Mouse (Mus musculus): ENCODE measurements around the gene Tvp23a. TPM values are rescaled to one million over a fixed set of nuclear protein-coding genes. Genes with fewer than 3 reads are reported as not detected.
A peak's percentile ranks its signal among the peaks of the same experiment; 100 is the strongest.

Gene Tvp23a
- total RNA-seq, 2 experiments from 2014 or later = 0.69 to 0.80 TPM

GRCm38 (mm10) chr16:10460188-10460587 is 13.0 kb upstream of the Tvp23a start:
- intact Hi-C loops (cut with DNase I; ENCODE audit: low total_unique reads) = no loop called here
- DNase-seq = no peak

- intact Hi-C loops (cut with DNase I; ENCODE audit: low total_unique reads) = no loop called here
- DNase-seq = no peak
Observed at GRCm38 (mm10) chr16:10454583-10454974, 7.4 kb upstream of the Tvp23a start.

- intact Hi-C loops (cut with DNase I; ENCODE audit: low total_unique reads) = no loop called here
- no peak for DNase-seq
Observed at GRCm38 (mm10) chr16:10453872-10454582, 6.9 kb upstream of the Tvp23a start.

GRCm38 (mm10) chr16:10452445-10452896 is 5.3 kb upstream of the Tvp23a start:
- intact Hi-C loops (cut with DNase I; ENCODE audit: low total_unique reads) = no loop called here
- DNase-seq = peak; percentile 67

GRCm38 (mm10) chr16:10451906-10452305 is 4.7 kb upstream of the Tvp23a start:
- no peak for DNase-seq
- intact Hi-C loops (cut with DNase I; ENCODE audit: low total_unique reads) = no loop called here

GRCm38 (mm10) chr16:10448931-10449330 is 1.8 kb upstream of the Tvp23a start:
- DNase-seq = no peak
- intact Hi-C loops (cut with DNase I; ENCODE audit: low total_unique reads) = no loop called here

- no peak for DNase-seq
- intact Hi-C loops (cut with DNase I; ENCODE audit: low total_unique reads) = no loop called here
Observed at GRCm38 (mm10) chr16:10447781-10448180, 619 bp upstream of the Tvp23a start.

- intact Hi-C loops (cut with DNase I; ENCODE audit: low total_unique reads) = no loop called here
- no peak for DNase-seq
Observed at GRCm38 (mm10) chr16:10446573-10447263, 444 bp downstream of the Tvp23a start.

- DNase-seq = no peak
- intact Hi-C loops (cut with DNase I; ENCODE audit: low total_unique reads) = no loop called here
Observed at GRCm38 (mm10) chr16:10443723-10444122, 3.4 kb downstream of the Tvp23a start.

- DNase-seq = no peak
- intact Hi-C loops (cut with DNase I; ENCODE audit: low total_unique reads) = no loop called here
Observed at GRCm38 (mm10) chr16:10441761-10442160, 5.4 kb downstream of the Tvp23a start.

GRCm38 (mm10) chr16:10441328-10441727 is 5.8 kb downstream of the Tvp23a start:
- intact Hi-C loops (cut with DNase I; ENCODE audit: low total_unique reads) = no loop called here

GRCm38 (mm10) chr16:10438055-10438454 is 9.1 kb downstream of the Tvp23a start:
- no peak for DNase-seq
- intact Hi-C loops (cut with DNase I; ENCODE audit: low total_unique reads) = no loop called here

More at GRCm38 (mm10) chr16:10441328-10441727, 5.8 kb downstream of the Tvp23a start:
- no peak for DNase-seq

- DNase-seq = no peak
- intact Hi-C loops (cut with DNase I; ENCODE audit: low total_unique reads) = no loop called here
Observed at GRCm38 (mm10) chr16:10436166-10436565, 11.0 kb downstream of the Tvp23a start.

GRCm38 (mm10) chr16:10433344-10433743 is 13.8 kb downstream of the Tvp23a start:
- intact Hi-C loops (cut with DNase I; ENCODE audit: low total_unique reads) = no loop called here
- DNase-seq = no peak

- no peak for DNase-seq
- intact Hi-C loops (cut with DNase I; ENCODE audit: low total_unique reads) = no loop called here
Observed at GRCm38 (mm10) chr16:10432387-10432786, 14.8 kb downstream of the Tvp23a start.

- intact Hi-C loops (cut with DNase I; ENCODE audit: low total_unique reads) = no loop called here
Observed at GRCm38 (mm10) chr16:10431911-10432310, 15.3 kb downstream of the Tvp23a start.

GRCm38 (mm10) chr16:10420447-10421054 is 26.6 kb downstream of the Tvp23a start:
- DNase-seq = no peak
- intact Hi-C loops (cut with DNase I; ENCODE audit: low total_unique reads) = no loop called here

More at GRCm38 (mm10) chr16:10431911-10432310, 15.3 kb downstream of the Tvp23a start:
- no peak for DNase-seq

- DNase-seq = no peak
- intact Hi-C loops (cut with DNase I; ENCODE audit: low total_unique reads) = loop anchor here (5.0 kb wide), 1 partner anchor 105 kb away; no protein-coding TSS in a partner anchor
Observed at GRCm38 (mm10) chr16:10417723-10418259, 29.4 kb downstream of the Tvp23a start.

- intact Hi-C loops (cut with DNase I; ENCODE audit: low total_unique reads) = loop anchor here (5.0 kb wide), 1 partner anchor 105 kb away; no protein-coding TSS in a partner anchor
- DNase-seq = no peak
Observed at GRCm38 (mm10) chr16:10416866-10417265, 30.3 kb downstream of the Tvp23a start.

GRCm38 (mm10) chr16:10415976-10416375 is 31.2 kb downstream of the Tvp23a start:
- peak; percentile 22 for DNase-seq
- intact Hi-C loops (cut with DNase I; ENCODE audit: low total_unique reads) = loop anchor here (5.0 kb wide), 1 partner anchor 106 kb away; no protein-coding TSS in a partner anchor
